Mouse (Mus musculus): ENCODE data around the gene Rin2. TPM values are rescaled to one million over a fixed set of nuclear protein-coding genes. Genes with fewer than 3 reads are reported as not detected.

The Rin2 gene
- polyA plus RNA-seq, 1 experiment from 2014 or later, result 55.2 TPM

DNA sequence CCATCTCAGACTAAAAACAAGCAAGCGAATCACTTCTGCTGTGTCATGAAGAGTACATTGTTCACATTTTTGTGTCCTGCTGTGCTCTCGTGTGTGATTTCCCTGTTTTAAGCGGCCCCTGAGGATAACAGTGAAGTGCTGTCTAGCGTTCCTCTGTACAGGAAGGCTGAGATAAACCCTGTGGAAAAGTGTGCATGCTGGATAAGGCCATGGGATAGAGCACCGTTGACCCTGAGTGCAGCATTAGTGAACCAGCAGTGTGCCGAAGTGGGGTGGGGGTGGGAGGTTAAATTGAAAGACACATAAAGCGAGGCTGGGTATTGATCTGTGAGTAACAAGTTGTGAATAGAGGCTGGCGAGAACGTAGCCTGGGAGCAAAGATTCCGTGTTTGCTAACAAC lies 94.9 kb downstream of the Rin2 start:
- no peaks in the 10 kb centered on the region for H3K4me1 ChIP-seq (ENCODE audit: insufficient read depth, low read depth, low read length)
- H3K9me3 ChIP-seq (ENCODE audit: low read length), result no peaks in the 10 kb centered on the region
- WGBS, result 50% methylated on average over 10 of the region's 10 CpGs
- no peak overlapping the region for H3K27ac ChIP-seq (ENCODE audit: low read length)
- no peak overlapping the region for H3K4me2 ChIP-seq (replicated peaks; ENCODE audit: low read depth, low read length)
- H3K27me3 ChIP-seq (replicated peaks; ENCODE audit: insufficient read depth, low read length), result no peaks in the 10 kb centered on the region
- DNase-seq (ENCODE audit: low spot score) (no peak), ATAC-seq (no peak)
- no peak overlapping the region for H3K4me3 ChIP-seq (ENCODE audit: low read depth, low read length)
- TF ChIP-seq CTCF (IDR thresholded peaks at IDR 0.05), result no peak
- TF ChIP-seq EP300 (IDR thresholded peaks at IDR 0.05), result no peak
- H3K9ac ChIP-seq (replicated peaks; ENCODE audit: low read depth), result no peak overlapping the region
- H3K36me3 ChIP-seq (ENCODE audit: insufficient read depth, low read length), result no peaks in the 10 kb centered on the region

- no peaks in the 10 kb centered on the region for H3K4me1 ChIP-seq (ENCODE audit: insufficient read depth, low read depth, low read length)
- no peak overlapping the region for H3K4me2 ChIP-seq (replicated peaks; ENCODE audit: low read depth, low read length)
- TF ChIP-seq EP300 (IDR thresholded peaks at IDR 0.05), result no peak
- TF ChIP-seq CTCF (IDR thresholded peaks at IDR 0.05), result no peak
- no peak overlapping the region for H3K9ac ChIP-seq (replicated peaks; ENCODE audit: low read depth)
- H3K4me3 ChIP-seq (ENCODE audit: low read depth, low read length), result no peak overlapping the region
- H3K36me3 ChIP-seq (ENCODE audit: insufficient read depth, low read length), result no peaks in the 10 kb centered on the region
- H3K27me3 ChIP-seq (replicated peaks; ENCODE audit: insufficient read depth, low read length), result no peaks in the 10 kb centered on the region
- no peak overlapping the region for H3K27ac ChIP-seq (ENCODE audit: low read length)
- 79% methylated on average over 7 of the region's 7 CpGs for WGBS
- DNase-seq (ENCODE audit: low spot score), result no peak
- no peaks in the 10 kb centered on the region for H3K9me3 ChIP-seq (ENCODE audit: low read length)
- no peak for ATAC-seq
Measured at GRCm38 (mm10) chr2:145770730-145771536, 95.9 kb downstream of the Rin2 start.

- Histone ChIP-seq H3K9me3 (ENCODE audit: low read length) (no peaks in the 10 kb centered on the region), H3K27me3 (replicated peaks; ENCODE audit: insufficient read depth, low read length) (no peaks in the 10 kb centered on the region), H3K9ac (replicated peaks; ENCODE audit: low read depth) (no peak overlapping the region), H3K4me2 (replicated peaks; ENCODE audit: low read depth, low read length) (no peak overlapping the region), H3K36me3 (ENCODE audit: insufficient read depth, low read length) (no peaks in the 10 kb centered on the region), H3K27ac (ENCODE audit: low read length) (0 out of 2 replicates have a peak overlapping the region, but pooled peaks have one; percentile 47), H3K4me1 (ENCODE audit: insufficient read depth, low read depth, low read length) (peaks cover 16% of the 10 kb centered on the region; the same call in 1 of the 2 replicates), H3K4me3 (ENCODE audit: low read depth, low read length) (no peak overlapping the region)
- ATAC-seq (no peak), DNase-seq (ENCODE audit: low spot score) (peak; percentile 26)
- TF ChIP-seq CTCF (IDR thresholded peaks at IDR 0.05) (no peak), EP300 (IDR thresholded peaks at IDR 0.05) (peak; percentile 81)
- WGBS, result 27% methylated on average over 6 of the region's 6 CpGs
Measured at GRCm38 (mm10) chr2:145783247-145783646, 108.2 kb downstream of the Rin2 start.

DNA sequence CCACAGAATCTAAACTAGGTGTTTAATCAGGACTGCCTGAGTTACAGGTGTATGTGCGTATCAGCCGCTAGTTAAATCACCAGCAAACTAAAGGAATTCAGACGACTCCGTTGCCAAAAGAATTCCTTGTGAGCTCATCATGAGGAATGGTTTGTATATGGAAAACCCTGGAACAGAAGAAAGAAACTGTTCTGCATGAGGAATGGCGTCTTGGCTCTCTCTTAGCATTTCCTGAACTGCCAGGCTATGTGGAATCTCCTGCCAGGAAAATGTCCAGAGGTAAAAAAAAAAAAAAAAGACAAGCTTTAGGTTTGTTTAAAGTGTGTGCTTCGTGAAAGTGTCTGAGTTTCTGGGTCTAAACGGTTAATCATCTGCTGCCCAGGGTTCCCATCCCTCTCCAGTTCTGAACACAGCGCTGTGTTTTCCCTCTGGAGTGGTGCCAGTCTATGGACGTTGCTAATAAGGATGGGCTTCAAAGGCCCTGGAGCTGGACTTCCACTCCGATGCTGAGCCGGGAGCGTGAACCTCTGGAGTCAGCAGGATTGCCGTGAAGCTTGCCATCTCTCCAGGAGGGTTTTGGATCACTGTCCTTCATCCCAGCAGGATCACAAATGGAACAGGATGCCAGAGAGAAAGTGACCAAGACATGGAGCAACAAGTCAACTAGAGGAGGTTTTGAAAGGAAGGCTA lies 109.4 kb downstream of the Rin2 start:
- H3K4me1 ChIP-seq (ENCODE audit: insufficient read depth, low read depth, low read length), result peaks cover 16% of the 10 kb centered on the region; the same call in 1 of the 2 replicates
- ATAC-seq, result peak; percentile 31
- peak; percentile 36 for DNase-seq (ENCODE audit: low spot score)
- TF ChIP-seq EP300 (IDR thresholded peaks at IDR 0.05) (peak; percentile 75), CTCF (IDR thresholded peaks at IDR 0.05) (no peak)
- no peaks in the 10 kb centered on the region for H3K27me3 ChIP-seq (replicated peaks; ENCODE audit: insufficient read depth, low read length)
- H3K9me3 ChIP-seq (ENCODE audit: low read length), result no peaks in the 10 kb centered on the region
- H3K27ac ChIP-seq (ENCODE audit: low read length), result peak overlapping the region; percentile 87
- no peak overlapping the region for H3K9ac ChIP-seq (replicated peaks; ENCODE audit: low read depth)
- no peaks in the 10 kb centered on the region for H3K36me3 ChIP-seq (ENCODE audit: insufficient read depth, low read length)
- H3K4me3 ChIP-seq (ENCODE audit: low read depth, low read length), result no peak overlapping the region
- 14% methylated on average over 13 of the region's 13 CpGs for WGBS
- H3K4me2 ChIP-seq (replicated peaks; ENCODE audit: low read depth, low read length), result no peak overlapping the region; the same call in 1 of the 2 replicates

DNA sequence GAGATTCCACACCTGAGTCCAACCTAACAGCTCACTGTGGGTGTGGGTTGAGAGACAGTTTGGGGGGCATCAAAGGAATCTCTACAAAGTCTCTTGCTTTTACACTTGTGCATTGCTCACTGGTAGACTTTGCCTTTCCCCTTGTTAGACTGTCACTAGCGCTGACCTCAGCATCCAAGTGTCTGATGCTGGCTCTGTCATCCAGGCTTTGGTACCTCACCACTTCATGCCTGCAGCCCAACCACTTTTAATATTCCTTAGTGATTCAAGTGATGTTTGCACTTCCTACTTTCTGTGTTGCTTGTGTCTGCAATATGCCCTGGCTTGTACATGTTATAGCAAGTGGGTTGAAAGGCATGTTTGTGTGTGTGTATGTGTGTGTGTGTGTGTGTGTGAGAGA lies 109.9 kb downstream of the Rin2 start:
- 46% methylated on average over 1 of the region's 1 CpGs for WGBS
- ATAC-seq, result no peak
- no peak overlapping the region for H3K4me3 ChIP-seq (ENCODE audit: low read depth, low read length)
- DNase-seq (ENCODE audit: low spot score), result no peak
- H3K4me1 ChIP-seq (ENCODE audit: insufficient read depth, low read depth, low read length), result peaks cover 16% of the 10 kb centered on the region; the same call in 1 of the 2 replicates
- no peaks in the 10 kb centered on the region for H3K36me3 ChIP-seq (ENCODE audit: insufficient read depth, low read length)
- peak overlapping the region; percentile 87 for H3K27ac ChIP-seq (ENCODE audit: low read length)
- H3K27me3 ChIP-seq (replicated peaks; ENCODE audit: insufficient read depth, low read length), result no peaks in the 10 kb centered on the region
- no peaks in the 10 kb centered on the region for H3K9me3 ChIP-seq (ENCODE audit: low read length)
- H3K4me2 ChIP-seq (replicated peaks; ENCODE audit: low read depth, low read length), result peak overlapping the region; percentile 60; the same call in 1 of the 2 replicates
- TF ChIP-seq CTCF (IDR thresholded peaks at IDR 0.05) (no peak), EP300 (IDR thresholded peaks at IDR 0.05) (no peak)
- no peak overlapping the region for H3K9ac ChIP-seq (replicated peaks; ENCODE audit: low read depth)

Measured in lung, postnatal 0 days (tissue).